Mouse (Mus musculus) kidney, embryonic 14.5 days (tissue): Measurements from ENCODE around the gene Rufy3. TPM values are rescaled to one million over a fixed set of nuclear protein-coding genes. Genes with fewer than 3 reads are reported as not detected.

Source experiments
- ATAC-seq: fragments of 200-750 bp; cut with Nextera tagmentation; 2 replicates; pipeline ENCODE4 v1.8.0; 2017; ENCODE audit warnings: moderate number of reproducible peaks, mild to moderate bottlenecking, moderate TSS enrichment, moderate library complexity; ENCODE audit not compliant: low FRiP score, low TSS enrichment
- H3K27ac ChIP-seq: fragments of 300-500 bp; sonication (generic); 2 replicates; pipeline ENCODE4 v1.5.1; 2014; ENCODE audit warnings: low read depth, mild to moderate bottlenecking, low read length, moderate library complexity, mixed read lengths
- H3K27me3 ChIP-seq: fragments of 300-500 bp; sonication (generic); 2 replicates; pipeline ENCODE4 v1.6.1; 2014; ENCODE audit warnings: mild to moderate bottlenecking, low read length; ENCODE audit not compliant: control insufficient read depth, insufficient read depth
- H3K36me3 ChIP-seq: fragments of 300-500 bp; sonication (generic); 2 replicates; pipeline ENCODE4 v1.6.1; 2014; ENCODE audit warnings: low read length, mixed read lengths; ENCODE audit not compliant: control insufficient read depth, insufficient read depth
- H3K4me1 ChIP-seq: fragments of 300-500 bp; sonication (generic); 2 replicates; pipeline ENCODE4 v1.6.1; 2014; ENCODE audit warnings: low read length, mixed read lengths; ENCODE audit not compliant: control insufficient read depth, insufficient read depth
- H3K4me2 ChIP-seq: fragments of 300-500 bp; sonication (generic); replicated peaks from 2 replicates; pipeline ENCODE4 v1.6.1; 2014; ENCODE audit warnings: low read depth, mild to moderate bottlenecking, low read length
- H3K4me3 ChIP-seq: fragments of 300-500 bp; sonication (generic); 2 replicates; pipeline ENCODE4 v1.5.1; 2014; ENCODE audit warnings: mild to moderate bottlenecking, low read length
- H3K9ac ChIP-seq: fragments of 300-500 bp; sonication (generic); 2 replicates; pipeline ENCODE4 v1.6.1; 2014; ENCODE audit warnings: low read depth, mild to moderate bottlenecking, low read length, moderate library complexity
- H3K9me3 ChIP-seq: fragments of 300-500 bp; sonication (generic); 2 replicates; pipeline ENCODE4 v1.6.1; 2016; ENCODE audit warnings: low read length; ENCODE audit not compliant: control insufficient read depth
- WGBS: fragments of 180-500 bp; shearing (Covaris S2); extraction: QIAGEN DNeasy Blood & Tissue Kit; methylation state at CpG from one replicate; pipeline ENCODE4 v1.1.7; 2014; 5-methylcytosine and 5-hydroxymethylcytosine counted together
- polyA plus RNA-seq: library from polyadenylated mRNA; unstranded; fragments of >200 nt; fragmentation: Nextera tagmentation; extraction: Ambion mirVana; gene quantifications from 2 replicates; pipeline ENCODE4 v1.2.1, GENCODE M21; 2014

The Rufy3 gene
- polyA plus RNA-seq, 1 experiment from 2014 or later: 17.7 TPM

DNA sequence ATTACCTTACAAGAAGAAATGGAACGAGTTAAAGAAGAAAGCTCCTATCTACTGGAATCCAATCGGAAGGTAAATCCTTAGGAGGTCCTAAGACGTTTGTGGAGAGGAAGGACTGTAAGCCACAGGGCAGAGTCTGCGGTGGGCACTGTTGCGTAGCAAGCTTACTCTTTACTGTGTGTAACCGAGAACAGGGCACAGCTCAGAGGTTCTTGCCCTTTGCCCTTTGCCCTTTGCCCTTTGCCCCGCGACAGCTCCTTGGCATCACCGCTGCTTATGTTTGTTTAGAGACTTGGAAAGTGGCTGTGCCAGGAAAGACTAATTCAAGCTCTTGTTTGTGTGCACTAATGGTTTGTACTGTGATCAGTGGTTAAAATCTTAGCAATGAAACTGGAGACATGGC is 67.6 kb downstream of the Rufy3 start:
- no peaks in the 10 kb centered on the region for H3K27me3 ChIP-seq
- WGBS: 54% methylated on average over 9 of the region's 9 CpGs
- H3K4me2 ChIP-seq: no peak overlapping the region
- no peak overlapping the region for H3K4me3 ChIP-seq
- no peak overlapping the region for H3K27ac ChIP-seq
- H3K4me1 ChIP-seq: no peaks in the 10 kb centered on the region
- H3K9me3 ChIP-seq: no peaks in the 10 kb centered on the region
- ATAC-seq: no peak
- peaks cover 26% of the 10 kb centered on the region for H3K36me3 ChIP-seq
- H3K9ac ChIP-seq: no peak overlapping the region

DNA sequence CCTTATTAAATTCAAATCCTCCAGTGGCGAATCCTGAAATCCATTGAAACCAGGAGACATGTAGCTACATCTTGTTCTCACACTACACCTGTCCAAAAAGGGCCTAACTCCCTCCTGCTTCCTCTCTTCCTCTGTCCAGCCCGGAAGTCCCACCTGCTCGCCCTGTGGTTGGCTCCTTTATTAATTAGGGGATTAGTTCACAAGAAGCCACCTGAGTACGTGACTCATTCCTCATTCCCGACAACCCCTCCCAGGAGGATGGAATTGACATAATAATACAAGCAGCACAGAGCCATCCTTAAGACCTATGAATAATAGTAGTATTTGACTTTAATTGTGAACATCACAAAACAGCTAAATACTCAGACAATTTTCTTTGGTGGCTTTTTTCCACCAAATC is 69.2 kb downstream of the Rufy3 start:
- ATAC-seq: no peak
- H3K4me2 ChIP-seq: no peak overlapping the region
- H3K9ac ChIP-seq: no peak overlapping the region
- H3K4me1 ChIP-seq: no peaks in the 10 kb centered on the region
- WGBS: 90% methylated on average over 5 of the region's 5 CpGs
- H3K36me3 ChIP-seq: peaks cover 20% of the 10 kb centered on the region
- no peak overlapping the region for H3K4me3 ChIP-seq
- H3K27ac ChIP-seq: no peak overlapping the region
- no peaks in the 10 kb centered on the region for H3K27me3 ChIP-seq
- H3K9me3 ChIP-seq: no peaks in the 10 kb centered on the region

- Histone ChIP-seq H3K4me2 (no peak overlapping the region), H3K4me1 (no peaks in the 10 kb centered on the region), H3K36me3 (peaks cover 51% of the 10 kb centered on the region), H3K27ac (no peak overlapping the region), H3K27me3 (no peaks in the 10 kb centered on the region), H3K9ac (no peak overlapping the region), H3K9me3 (no peaks in the 10 kb centered on the region), H3K4me3 (no peak overlapping the region)
- 87% methylated on average over 9 of the region's 9 CpGs for WGBS
- no peak for ATAC-seq
Observed at GRCm38 (mm10) chr5:88642786-88643185, 77.9 kb downstream of the Rufy3 start.

DNA sequence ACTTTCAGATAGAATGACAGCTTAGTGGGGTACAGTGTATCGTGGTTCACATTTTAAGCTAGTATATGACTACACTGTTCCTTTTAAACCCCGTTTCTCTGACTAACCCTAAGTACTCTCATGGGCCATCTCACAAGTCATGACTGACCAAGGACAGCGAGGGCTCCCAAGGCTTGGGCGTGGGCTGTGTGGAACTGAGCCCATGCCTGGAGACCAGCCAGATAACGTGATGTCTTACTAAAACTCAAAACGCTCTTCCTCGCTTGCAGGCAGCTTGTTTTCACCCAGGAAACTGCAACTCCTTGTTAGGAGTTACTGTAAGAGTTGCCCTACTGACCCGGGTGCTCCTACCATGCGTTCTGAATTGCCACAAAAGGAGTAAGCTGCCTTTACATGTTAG is 78.7 kb downstream of the Rufy3 start:
- no peaks in the 10 kb centered on the region for H3K27me3 ChIP-seq
- peaks cover 55% of the 10 kb centered on the region for H3K36me3 ChIP-seq
- H3K9ac ChIP-seq: no peak overlapping the region
- H3K4me1 ChIP-seq: no peaks in the 10 kb centered on the region
- H3K27ac ChIP-seq: no peak overlapping the region
- ATAC-seq: no peak
- H3K9me3 ChIP-seq: no peaks in the 10 kb centered on the region
- no peak overlapping the region for H3K4me3 ChIP-seq
- 92% methylated on average over 9 of the region's 9 CpGs for WGBS
- no peak overlapping the region for H3K4me2 ChIP-seq

GRCm38 (mm10) chr5:88644901-88645300 is 80.1 kb downstream of the Rufy3 start:
- ATAC-seq: no peak
- Histone ChIP-seq H3K9ac (no peak overlapping the region), H3K4me1 (no peaks in the 10 kb centered on the region), H3K9me3 (no peaks in the 10 kb centered on the region), H3K27me3 (no peaks in the 10 kb centered on the region), H3K4me3 (no peak overlapping the region), H3K4me2 (no peak overlapping the region), H3K36me3 (peaks cover 52% of the 10 kb centered on the region), H3K27ac (peak overlapping the region; percentile 37; the same call in 1 of the 2 replicates)
- WGBS: 87% methylated on average over 2 of the region's 2 CpGs

- WGBS: 57% methylated on average over 5 of the region's 5 CpGs
- no peaks in the 10 kb centered on the region for H3K4me1 ChIP-seq
- no peaks in the 10 kb centered on the region for H3K27me3 ChIP-seq
- H3K9ac ChIP-seq: no peak overlapping the region
- H3K27ac ChIP-seq: no peak overlapping the region
- H3K9me3 ChIP-seq: no peaks in the 10 kb centered on the region
- no peak overlapping the region for H3K4me2 ChIP-seq
- H3K4me3 ChIP-seq: no peak overlapping the region
- H3K36me3 ChIP-seq: peaks cover 56% of the 10 kb centered on the region
- no peak for ATAC-seq
Observed at GRCm38 (mm10) chr5:88645405-88645804, 80.6 kb downstream of the Rufy3 start.

DNA sequence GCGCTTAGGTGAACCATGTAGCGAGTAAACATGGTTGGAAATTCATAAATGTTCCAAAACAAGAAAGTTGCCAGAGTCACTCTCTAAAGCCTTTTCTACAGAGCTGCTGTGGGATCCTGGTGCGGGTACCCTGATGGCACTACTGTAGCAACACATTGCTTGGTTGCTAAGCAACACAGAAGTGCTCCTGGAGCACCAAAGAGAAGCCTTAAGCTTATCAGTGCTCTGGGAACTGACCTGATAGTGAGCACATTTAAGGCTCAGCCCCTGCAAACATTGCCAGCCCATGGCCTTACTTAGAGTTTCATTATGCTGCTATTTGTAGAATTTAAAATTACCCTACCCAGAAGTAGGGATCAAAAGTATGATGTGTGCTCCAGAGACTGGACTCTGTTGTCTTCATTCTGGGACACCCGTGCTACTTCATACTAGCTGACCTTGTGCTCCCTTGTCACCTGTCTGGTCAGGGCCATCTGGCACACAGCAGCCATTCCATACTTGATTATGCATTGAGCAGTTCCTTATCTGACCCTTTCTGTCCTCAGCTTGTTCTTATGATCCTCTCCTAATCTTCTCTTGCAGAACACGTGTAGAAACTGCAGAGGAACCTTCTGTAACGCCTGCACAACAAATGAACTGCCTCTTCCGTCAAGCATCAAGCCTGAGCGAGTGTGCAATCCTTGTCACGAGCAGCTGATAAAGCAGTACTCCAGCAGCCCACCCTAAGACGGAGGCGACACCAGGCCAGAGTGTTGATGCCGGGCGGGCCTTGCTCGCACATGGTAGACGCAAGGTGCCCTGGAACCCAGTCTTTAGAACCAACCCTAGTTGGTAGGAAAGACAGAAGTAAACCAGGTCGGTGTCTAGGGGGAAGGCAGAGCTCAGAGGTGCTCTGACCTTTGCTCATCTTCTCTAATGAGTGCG is 84.7 kb downstream of the Rufy3 start:
- Histone ChIP-seq H3K4me1 (no peaks in the 10 kb centered on the region), H3K27ac (no peak overlapping the region), H3K9me3 (no peaks in the 10 kb centered on the region), H3K4me2 (no peak overlapping the region), H3K36me3 (peaks cover 44% of the 10 kb centered on the region; the same call in 1 of the 2 replicates), H3K27me3 (no peaks in the 10 kb centered on the region), H3K4me3 (no peak overlapping the region), H3K9ac (no peak overlapping the region)
- no peak for ATAC-seq
- 90% methylated on average over 17 of the region's 17 CpGs for WGBS

DNA sequence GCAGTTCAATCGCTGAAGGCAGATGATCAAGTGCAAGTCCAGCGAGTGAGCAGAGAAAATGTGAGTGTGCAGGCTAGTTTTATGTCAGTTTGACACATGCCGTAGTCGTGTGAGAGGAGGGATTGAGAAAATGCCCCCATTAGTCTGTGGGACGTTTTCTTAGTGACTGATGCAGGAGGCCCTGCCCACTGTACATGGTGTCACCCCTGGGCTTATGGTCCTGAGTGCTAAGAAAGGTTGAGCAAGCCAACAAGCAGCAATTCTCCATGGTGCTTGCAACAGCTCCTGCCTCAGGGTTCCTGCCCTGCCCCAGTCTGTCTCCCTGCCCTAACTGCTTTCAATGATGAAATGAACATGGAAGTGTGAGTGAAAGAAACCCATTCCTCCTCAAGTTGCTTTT is 87.7 kb downstream of the Rufy3 start:
- no peaks in the 10 kb centered on the region for H3K4me1 ChIP-seq
- no peak overlapping the region for H3K9ac ChIP-seq
- 79% methylated on average over 5 of the region's 5 CpGs for WGBS
- H3K27me3 ChIP-seq: no peaks in the 10 kb centered on the region
- no peaks in the 10 kb centered on the region for H3K9me3 ChIP-seq
- H3K4me2 ChIP-seq: no peak overlapping the region
- peaks cover 42% of the 10 kb centered on the region; the same call in 1 of the 2 replicates for H3K36me3 ChIP-seq
- H3K27ac ChIP-seq: no peak overlapping the region
- H3K4me3 ChIP-seq: no peak overlapping the region
- ATAC-seq: no peak

GRCm38 (mm10) chr5:88657868-88658267 is 93.0 kb downstream of the Rufy3 start:
- Histone ChIP-seq H3K4me3 (no peak overlapping the region), H3K9ac (no peak overlapping the region), H3K36me3 (peaks cover 61% of the 10 kb centered on the region), H3K27me3 (no peaks in the 10 kb centered on the region), H3K9me3 (no peaks in the 10 kb centered on the region), H3K4me1 (no peaks in the 10 kb centered on the region), H3K27ac (no peak overlapping the region), H3K4me2 (no peak overlapping the region)
- WGBS: 100% methylated on average over 1 of the region's 1 CpGs
- no peak for ATAC-seq
